Mouse (Mus musculus): ENCODE results near the gene Furin. TPM values are rescaled to one million over a fixed set of nuclear protein-coding genes. Genes with fewer than 3 reads are reported as not detected.

Gene Furin
- polyA plus RNA-seq, 1 experiment from 2014 or later, result 3.9 TPM

GRCm38 (mm10) chr7:80419278-80419677, 14.0 kb upstream of the Furin start:
- Histone ChIP-seq H3K36me3 (ENCODE audit: control insufficient read depth, insufficient read depth, low read length) (no peaks in the 10 kb centered on the region), H3K4me2 (ENCODE audit: low read length) (no peak overlapping the region), H3K27me3 (ENCODE audit: control insufficient read depth, insufficient read depth, low read depth, low read length) (no peaks in the 10 kb centered on the region), H3K9ac (ENCODE audit: low read depth, low read length) (no peak overlapping the region), H3K9me3 (replicated peaks; ENCODE audit: control insufficient read depth, low read length, poor library complexity, severe bottlenecking) (no peaks in the 10 kb centered on the region), H3K27ac (ENCODE audit: low read length) (no peak overlapping the region), H3K4me3 (ENCODE audit: low read depth, low read length) (no peak overlapping the region), H3K4me1 (ENCODE audit: control insufficient read depth, insufficient read depth, low read length) (no peaks in the 10 kb centered on the region)
- no peak for ATAC-seq
- 73% methylated on average over 3 of the region's 3 CpGs for whole genome bisulfite sequencing

- no peak overlapping the region for H3K9ac ChIP-seq (ENCODE audit: low read depth, low read length)
- no peaks in the 10 kb centered on the region for H3K36me3 ChIP-seq (ENCODE audit: control insufficient read depth, insufficient read depth, low read length)
- no peak for ATAC-seq
- no peaks in the 10 kb centered on the region for H3K9me3 ChIP-seq (replicated peaks; ENCODE audit: control insufficient read depth, low read length, poor library complexity, severe bottlenecking)
- 80% methylated on average over 3 of the region's 3 CpGs for WGBS
- no peak overlapping the region for H3K4me3 ChIP-seq (ENCODE audit: low read depth, low read length)
- H3K27ac ChIP-seq (ENCODE audit: low read length), result no peak overlapping the region
- H3K27me3 ChIP-seq (ENCODE audit: control insufficient read depth, insufficient read depth, low read depth, low read length), result no peaks in the 10 kb centered on the region
- no peaks in the 10 kb centered on the region for H3K4me1 ChIP-seq (ENCODE audit: control insufficient read depth, insufficient read depth, low read length)
- H3K4me2 ChIP-seq (ENCODE audit: low read length), result no peak overlapping the region
Observed at GRCm38 (mm10) chr7:80418036-80418435, 12.8 kb upstream of the Furin start.

- H3K4me3 ChIP-seq (ENCODE audit: low read depth, low read length), result no peak overlapping the region
- no peaks in the 10 kb centered on the region for H3K4me1 ChIP-seq (ENCODE audit: control insufficient read depth, insufficient read depth, low read length)
- no peaks in the 10 kb centered on the region for H3K36me3 ChIP-seq (ENCODE audit: control insufficient read depth, insufficient read depth, low read length)
- ATAC-seq, result no peak
- no peaks in the 10 kb centered on the region for H3K9me3 ChIP-seq (replicated peaks; ENCODE audit: control insufficient read depth, low read length, poor library complexity, severe bottlenecking)
- H3K27ac ChIP-seq (ENCODE audit: low read length), result no peak overlapping the region
- H3K27me3 ChIP-seq (ENCODE audit: control insufficient read depth, insufficient read depth, low read depth, low read length), result no peaks in the 10 kb centered on the region
- no peak overlapping the region for H3K9ac ChIP-seq (ENCODE audit: low read depth, low read length)
- H3K4me2 ChIP-seq (ENCODE audit: low read length), result no peak overlapping the region
Observed at GRCm38 (mm10) chr7:80417601-80418000, 12.4 kb upstream of the Furin start.

GRCm38 (mm10) chr7:80416969-80417368, 11.7 kb upstream of the Furin start:
- WGBS, result 86% methylated on average over 7 of the region's 7 CpGs
- no peaks in the 10 kb centered on the region for H3K4me1 ChIP-seq (ENCODE audit: control insufficient read depth, insufficient read depth, low read length)

GRCm38 (mm10) chr7:80414303-80414855, 9.1 kb upstream of the Furin start:
- Histone ChIP-seq H3K27ac (ENCODE audit: low read length) (no peak overlapping the region), H3K36me3 (ENCODE audit: control insufficient read depth, insufficient read depth, low read length) (no peaks in the 10 kb centered on the region), H3K9me3 (replicated peaks; ENCODE audit: control insufficient read depth, low read length, poor library complexity, severe bottlenecking) (no peaks in the 10 kb centered on the region), H3K4me3 (ENCODE audit: low read depth, low read length) (no peak overlapping the region), H3K27me3 (ENCODE audit: control insufficient read depth, insufficient read depth, low read depth, low read length) (no peaks in the 10 kb centered on the region), H3K4me2 (ENCODE audit: low read length) (no peak overlapping the region), H3K9ac (ENCODE audit: low read depth, low read length) (no peak overlapping the region), H3K4me1 (ENCODE audit: control insufficient read depth, insufficient read depth, low read length) (no peaks in the 10 kb centered on the region)
- no peak for ATAC-seq
- 84% methylated on average over 7 of the region's 7 CpGs for WGBS

More at GRCm38 (mm10) chr7:80416969-80417368, 11.7 kb upstream of the Furin start:
- Histone ChIP-seq H3K4me3 (ENCODE audit: low read depth, low read length) (no peak overlapping the region), H3K27ac (ENCODE audit: low read length) (no peak overlapping the region), H3K36me3 (ENCODE audit: control insufficient read depth, insufficient read depth, low read length) (no peaks in the 10 kb centered on the region), H3K27me3 (ENCODE audit: control insufficient read depth, insufficient read depth, low read depth, low read length) (no peaks in the 10 kb centered on the region), H3K4me2 (ENCODE audit: low read length) (no peak overlapping the region), H3K9ac (ENCODE audit: low read depth, low read length) (no peak overlapping the region), H3K9me3 (replicated peaks; ENCODE audit: control insufficient read depth, low read length, poor library complexity, severe bottlenecking) (no peaks in the 10 kb centered on the region)
- ATAC-seq, result no peak

- 87% methylated on average over 9 of the region's 9 CpGs for WGBS
- Histone ChIP-seq H3K4me3 (ENCODE audit: low read depth, low read length) (no peak overlapping the region), H3K4me2 (ENCODE audit: low read length) (no peak overlapping the region), H3K4me1 (ENCODE audit: control insufficient read depth, insufficient read depth, low read length) (no peaks in the 10 kb centered on the region), H3K9ac (ENCODE audit: low read depth, low read length) (no peak overlapping the region), H3K36me3 (ENCODE audit: control insufficient read depth, insufficient read depth, low read length) (no peaks in the 10 kb centered on the region), H3K27ac (ENCODE audit: low read length) (no peak overlapping the region), H3K9me3 (replicated peaks; ENCODE audit: control insufficient read depth, low read length, poor library complexity, severe bottlenecking) (no peaks in the 10 kb centered on the region), H3K27me3 (ENCODE audit: control insufficient read depth, insufficient read depth, low read depth, low read length) (no peaks in the 10 kb centered on the region)
- no peak for ATAC-seq
Observed at GRCm38 (mm10) chr7:80413512-80414302, 8.5 kb upstream of the Furin start.

GRCm38 (mm10) chr7:80412781-80413180, 7.5 kb upstream of the Furin start:
- Histone ChIP-seq H3K36me3 (ENCODE audit: control insufficient read depth, insufficient read depth, low read length) (no peaks in the 10 kb centered on the region), H3K4me2 (ENCODE audit: low read length) (no peak overlapping the region), H3K4me3 (ENCODE audit: low read depth, low read length) (no peak overlapping the region), H3K27ac (ENCODE audit: low read length) (no peak overlapping the region), H3K4me1 (ENCODE audit: control insufficient read depth, insufficient read depth, low read length) (no peaks in the 10 kb centered on the region), H3K27me3 (ENCODE audit: control insufficient read depth, insufficient read depth, low read depth, low read length) (no peaks in the 10 kb centered on the region), H3K9me3 (replicated peaks; ENCODE audit: control insufficient read depth, low read length, poor library complexity, severe bottlenecking) (no peaks in the 10 kb centered on the region), H3K9ac (ENCODE audit: low read depth, low read length) (no peak overlapping the region)
- no peak for ATAC-seq
- WGBS, result 59% methylated on average over 5 of the region's 5 CpGs

GRCm38 (mm10) chr7:80412279-80412678, 7.0 kb upstream of the Furin start:
- no peak for ATAC-seq
- Histone ChIP-seq H3K36me3 (ENCODE audit: control insufficient read depth, insufficient read depth, low read length) (no peaks in the 10 kb centered on the region), H3K4me3 (ENCODE audit: low read depth, low read length) (no peak overlapping the region), H3K4me1 (ENCODE audit: control insufficient read depth, insufficient read depth, low read length) (no peaks in the 10 kb centered on the region), H3K27ac (ENCODE audit: low read length) (no peak overlapping the region), H3K9me3 (replicated peaks; ENCODE audit: control insufficient read depth, low read length, poor library complexity, severe bottlenecking) (no peaks in the 10 kb centered on the region), H3K4me2 (ENCODE audit: low read length) (no peak overlapping the region), H3K9ac (ENCODE audit: low read depth, low read length) (no peak overlapping the region), H3K27me3 (ENCODE audit: control insufficient read depth, insufficient read depth, low read depth, low read length) (no peaks in the 10 kb centered on the region)
- 66% methylated on average over 10 of the region's 10 CpGs for WGBS

- no peak overlapping the region for H3K4me3 ChIP-seq (ENCODE audit: low read depth, low read length)
- ATAC-seq, result no peak
- no peak overlapping the region for H3K4me2 ChIP-seq (ENCODE audit: low read length)
- H3K9ac ChIP-seq (ENCODE audit: low read depth, low read length), result no peak overlapping the region
- H3K27ac ChIP-seq (ENCODE audit: low read length), result no peak overlapping the region
- H3K36me3 ChIP-seq (ENCODE audit: control insufficient read depth, insufficient read depth, low read length), result no peaks in the 10 kb centered on the region
- H3K9me3 ChIP-seq (replicated peaks; ENCODE audit: control insufficient read depth, low read length, poor library complexity, severe bottlenecking), result no peaks in the 10 kb centered on the region
- WGBS, result 82% methylated on average over 9 of the region's 9 CpGs
- H3K27me3 ChIP-seq (ENCODE audit: control insufficient read depth, insufficient read depth, low read depth, low read length), result no peaks in the 10 kb centered on the region; the same call in 1 of the 2 replicates
- no peaks in the 10 kb centered on the region for H3K4me1 ChIP-seq (ENCODE audit: control insufficient read depth, insufficient read depth, low read length)
Observed at GRCm38 (mm10) chr7:80410380-80410779, 5.1 kb upstream of the Furin start.
